Mouse (Mus musculus) thymus, postnatal 10 days (tissue): Measurements from ENCODE around the gene Phactr4.

Source experiments
- DNase-seq, 2 experiments: peaks; one replicate each; pipeline ENCODE4 v3.0.0; 2021; ENCODE audit warnings: low spot score in 2 of 2

Phactr4 gene

GRCm38 (mm10) chr4:132369953-132370750, 52.1 kb downstream of the Phactr4 start:
- no peak for DNase-seq

- DNase-seq, result no peak
Observed at GRCm38 (mm10) chr4:132367480-132368201, 54.6 kb downstream of the Phactr4 start.

GRCm38 (mm10) chr4:132365450-132366060, 56.7 kb downstream of the Phactr4 start:
- DNase-seq, result no peak

- DNase-seq, result no peak
Observed at GRCm38 (mm10) chr4:132363487-132363886, 58.8 kb downstream of the Phactr4 start.

- DNase-seq, result no peak
Observed at GRCm38 (mm10) chr4:132359510-132359909, 62.8 kb downstream of the Phactr4 start.

- peak; percentile 20 to 52 for DNase-seq
Observed at GRCm38 (mm10) chr4:132356170-132356569, 66.1 kb downstream of the Phactr4 start.

GRCm38 (mm10) chr4:132355403-132355802, 66.9 kb downstream of the Phactr4 start:
- DNase-seq, result no peak

GRCm38 (mm10) chr4:132354571-132354970, 67.7 kb downstream of the Phactr4 start:
- no peak for DNase-seq

- peak; percentile 92 to 94 for DNase-seq
Observed at GRCm38 (mm10) chr4:132353481-132353885, 68.8 kb downstream of the Phactr4 start, which contains the start of gene Rcc1. Gene Rcc1, minus strand, starts transcription at chr4:132353605.

GRCm38 (mm10) chr4:132352739-132353138, 69.5 kb downstream of the Phactr4 start:
- no peak for DNase-seq

GRCm38 (mm10) chr4:132351401-132351800, 70.9 kb downstream of the Phactr4 start:
- no peak for DNase-seq

- no peak for DNase-seq
Observed at GRCm38 (mm10) chr4:132350854-132351253, 71.4 kb downstream of the Phactr4 start.

- DNase-seq, result no peak
Observed at GRCm38 (mm10) chr4:132350123-132350740, 72.1 kb downstream of the Phactr4 start.

- no peak for DNase-seq
Observed at GRCm38 (mm10) chr4:132349495-132350122, 72.7 kb downstream of the Phactr4 start.

- no peak for DNase-seq
Observed at GRCm38 (mm10) chr4:132346661-132347060, 75.6 kb downstream of the Phactr4 start.

GRCm38 (mm10) chr4:132346261-132346660, 76.0 kb downstream of the Phactr4 start:
- no peak for DNase-seq

- no peak for DNase-seq
Observed at GRCm38 (mm10) chr4:132345843-132346212, 76.5 kb downstream of the Phactr4 start.

GRCm38 (mm10) chr4:132345135-132345842, 77.0 kb downstream of the Phactr4 start:
- peak; percentile 79 to 93 for DNase-seq

GRCm38 (mm10) chr4:132344403-132345134, 77.7 kb downstream of the Phactr4 start:
- no peak for DNase-seq

GRCm38 (mm10) chr4:132341451-132341850, 80.8 kb downstream of the Phactr4 start:
- DNase-seq, result no peak
